Mouse (Mus musculus) embryo, embryonic 10 days (tissue): Measurements from ENCODE around the gene Crip1.
A peak's percentile ranks its signal among the peaks of the same experiment; 100 is the strongest.

Source experiments
- DNase-seq: peaks from one replicate; pipeline ENCODE4 v3.0.0-alpha.2; 2015; ENCODE audit warnings: low spot score

The Crip1 gene

DNA sequence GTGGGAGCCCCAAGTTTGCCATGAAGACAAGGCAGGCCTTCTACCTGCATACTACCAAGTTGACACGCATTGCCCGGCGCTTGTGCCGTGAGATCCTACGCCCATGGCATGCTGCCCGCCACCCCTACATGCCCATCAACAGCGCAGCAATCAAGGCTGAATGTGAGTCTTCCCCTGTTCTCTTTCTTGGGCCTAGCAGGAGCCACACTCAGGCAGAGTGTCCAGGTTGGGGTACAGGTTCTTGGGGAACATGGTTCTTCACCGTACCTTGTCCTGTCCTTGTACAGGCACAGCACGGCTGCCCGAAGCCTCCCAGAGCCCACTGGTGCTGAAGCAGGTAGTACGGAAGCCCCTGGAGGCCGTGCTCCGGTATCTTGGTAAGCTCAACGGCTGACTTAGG is 14.5 kb upstream of the Crip1 start:
- no peak for DNase-seq

GRCm38 (mm10) chr12:113132567-113132966 is 13.5 kb upstream of the Crip1 start:
- DNase-seq: no peak

GRCm38 (mm10) chr12:113133260-113133659 is 12.9 kb upstream of the Crip1 start:
- DNase-seq: no peak

DNA sequence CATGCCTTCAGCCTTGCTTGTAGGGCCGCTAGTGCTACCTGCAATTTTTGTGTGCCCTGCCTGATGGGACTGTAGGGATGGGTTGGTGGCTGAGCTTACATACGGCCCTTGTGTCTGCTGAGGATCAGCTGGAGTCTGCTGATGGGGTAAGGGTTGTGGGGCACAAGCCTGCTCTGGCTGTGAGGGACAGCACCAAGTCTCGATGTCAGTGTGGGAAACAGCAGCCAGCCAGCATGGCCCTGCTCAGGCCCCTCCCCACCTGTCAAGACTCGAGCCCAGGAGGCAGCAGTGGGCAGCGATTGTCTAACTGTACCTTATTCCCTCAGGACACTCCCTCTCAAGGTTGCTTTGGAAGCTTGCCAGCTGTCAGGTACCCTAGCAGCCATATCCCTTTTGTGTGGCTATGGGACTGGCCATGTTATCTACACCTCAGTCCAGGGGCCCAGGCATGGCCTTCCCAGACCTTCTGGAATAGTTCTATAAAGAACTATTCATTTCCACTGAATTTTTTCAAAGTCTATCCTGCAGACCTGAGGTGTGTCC is 12.2 kb upstream of the Crip1 start:
- no peak for DNase-seq

- no peak for DNase-seq
These were observed 11.6 kb upstream of the Crip1 start for GRCm38 (mm10) chr12:113134502-113134901.

DNA sequence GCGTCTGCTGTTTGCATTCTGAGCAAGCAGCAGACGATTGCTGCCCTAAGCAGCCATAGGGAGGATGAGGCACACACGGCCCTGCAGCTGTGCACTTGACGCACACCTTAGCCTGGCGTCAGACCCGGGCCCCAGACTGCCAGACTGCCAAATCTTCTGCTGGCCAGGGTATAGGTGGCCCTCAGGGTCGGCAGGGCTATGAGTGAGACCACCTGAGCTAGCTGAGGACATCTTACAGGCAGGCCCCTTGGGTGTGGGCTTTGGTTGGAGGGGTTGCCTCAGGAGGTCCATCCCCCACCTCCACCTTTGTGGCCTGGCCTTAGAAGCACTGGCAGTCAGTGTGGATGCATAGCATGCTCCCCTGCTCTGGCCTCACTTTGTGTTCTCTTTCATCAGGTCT is 10.7 kb upstream of the Crip1 start:
- no peak for DNase-seq

GRCm38 (mm10) chr12:113136492-113137020 is 9.6 kb upstream of the Crip1 start:
- no peak for DNase-seq

DNA sequence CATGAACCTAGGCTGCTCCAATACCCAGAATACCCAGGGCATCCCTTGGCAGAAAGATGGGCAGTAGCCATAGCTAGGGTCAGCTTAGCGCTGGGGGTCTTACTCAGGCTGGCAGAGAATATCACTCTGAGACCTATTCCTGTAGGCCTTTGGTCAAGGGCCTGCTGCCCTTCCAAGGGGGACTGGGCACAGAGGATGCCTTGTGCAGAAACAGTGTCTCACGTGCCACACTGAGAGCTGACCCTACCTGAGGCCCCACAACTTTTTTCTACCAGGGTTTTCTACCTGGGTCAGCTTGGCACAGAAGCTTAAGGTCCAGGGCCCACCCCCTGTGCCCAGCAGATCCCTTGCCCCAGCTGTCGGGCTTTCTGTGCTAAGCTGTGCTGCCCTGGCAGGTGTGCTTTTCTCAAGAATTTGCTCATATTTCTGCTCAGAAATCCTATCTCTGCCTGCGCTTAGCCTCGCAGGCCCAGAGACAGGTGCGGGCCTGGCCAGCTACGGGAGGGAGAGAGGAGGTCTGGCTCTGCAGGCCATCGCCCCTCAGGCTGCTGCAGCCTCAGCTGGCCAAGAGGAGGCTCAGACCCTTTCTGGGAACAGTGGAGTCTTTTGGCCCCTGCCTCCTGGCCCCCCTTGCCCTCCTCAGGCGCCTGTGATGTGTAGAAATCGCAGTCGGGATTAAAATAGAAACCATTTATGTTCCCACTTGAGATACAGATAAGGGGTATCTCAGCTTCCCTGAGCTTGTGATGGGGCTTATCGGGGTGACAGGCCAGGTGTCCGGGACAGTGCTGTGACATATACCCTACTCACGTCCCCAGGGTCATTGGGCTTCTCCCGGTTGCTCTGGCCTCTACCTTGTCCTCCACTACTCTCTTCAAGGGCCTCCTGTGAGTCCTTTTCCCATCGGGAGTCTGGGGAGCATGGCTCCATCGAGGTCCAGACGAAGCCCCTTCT is 8.6 kb upstream of the Crip1 start:
- DNase-seq: no peak

GRCm38 (mm10) chr12:113138291-113138690 is 7.8 kb upstream of the Crip1 start:
- DNase-seq: no peak

DNA sequence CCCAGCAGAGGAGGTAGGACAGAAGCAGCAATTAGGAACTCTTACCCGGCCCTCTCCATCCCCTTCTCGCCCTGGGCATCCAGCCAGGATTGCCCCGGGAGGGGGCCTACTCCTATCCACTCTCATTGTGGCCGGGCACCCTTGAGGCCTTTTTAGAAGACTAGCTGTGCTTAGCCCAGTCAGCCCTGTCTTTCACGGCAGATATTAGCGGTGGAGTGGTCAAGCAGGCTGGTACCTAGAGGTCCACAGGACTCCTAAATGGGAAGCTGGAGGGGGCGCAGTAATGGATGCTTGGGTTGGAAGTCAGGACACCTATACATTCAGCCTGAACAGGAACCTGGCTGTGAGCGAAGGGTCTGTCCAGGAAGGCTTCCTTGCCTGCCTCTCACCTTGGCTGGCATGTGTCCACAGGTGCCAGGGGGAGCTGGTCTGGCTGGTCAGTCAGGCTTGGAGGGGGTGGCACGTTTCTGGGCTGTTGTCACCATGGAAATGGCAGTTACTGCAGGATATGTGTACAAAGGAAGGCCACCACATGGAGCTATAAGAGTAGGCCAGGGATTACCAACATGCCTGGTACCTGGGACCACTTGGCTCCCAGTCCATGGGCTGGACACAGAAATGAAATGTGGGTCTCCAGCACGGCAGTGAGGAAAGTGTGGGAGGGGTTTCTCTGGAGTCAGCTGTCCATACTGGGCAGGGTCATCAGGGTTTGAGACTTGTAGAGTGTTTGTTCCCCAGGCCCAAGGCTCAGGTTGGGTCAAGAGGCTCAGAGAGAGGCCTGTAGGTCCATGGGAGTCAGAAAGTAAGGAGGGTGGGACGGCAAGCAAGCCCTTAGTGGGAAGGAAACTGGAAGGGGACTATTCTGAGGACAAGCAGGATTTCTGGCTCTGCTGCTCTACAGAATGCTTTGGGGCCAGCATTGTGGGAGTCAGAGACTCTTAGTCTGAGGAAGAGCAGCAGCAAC is 6.9 kb upstream of the Crip1 start:
- DNase-seq: no peak

- DNase-seq: peak; percentile 94
These were observed 6.1 kb upstream of the Crip1 start, which contains the start of gene Crip2 for GRCm38 (mm10) chr12:113139908-113140615. Gene Crip2 (plus strand): TSS chr12:113140236.

GRCm38 (mm10) chr12:113140616-113141411 is 5.3 kb upstream of the Crip1 start:
- DNase-seq: peak; percentile 36

GRCm38 (mm10) chr12:113141531-113141973 is 4.6 kb upstream of the Crip1 start:
- no peak for DNase-seq

- peak; percentile 61 for DNase-seq
These were observed 3.8 kb upstream of the Crip1 start for GRCm38 (mm10) chr12:113142021-113142975.

DNA sequence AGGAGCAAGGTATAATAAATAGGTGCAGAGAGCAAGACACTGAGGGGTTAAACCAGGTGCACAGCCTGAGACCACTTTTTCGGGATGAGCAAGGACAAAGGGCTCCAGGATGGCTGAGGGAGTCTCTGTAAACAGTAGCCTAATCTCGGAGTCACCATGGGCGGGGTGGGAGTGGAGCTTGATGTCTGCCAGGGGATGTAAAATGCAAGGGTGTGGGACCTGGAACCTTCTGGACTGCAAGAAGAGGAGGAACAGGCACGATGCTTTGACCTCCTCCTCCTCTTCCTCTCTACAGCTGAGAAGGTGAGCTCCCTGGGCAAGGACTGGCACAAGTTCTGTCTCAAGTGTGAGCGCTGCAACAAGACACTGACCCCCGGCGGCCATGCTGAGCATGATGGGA is 3.0 kb upstream of the Crip1 start:
- DNase-seq: no peak

DNA sequence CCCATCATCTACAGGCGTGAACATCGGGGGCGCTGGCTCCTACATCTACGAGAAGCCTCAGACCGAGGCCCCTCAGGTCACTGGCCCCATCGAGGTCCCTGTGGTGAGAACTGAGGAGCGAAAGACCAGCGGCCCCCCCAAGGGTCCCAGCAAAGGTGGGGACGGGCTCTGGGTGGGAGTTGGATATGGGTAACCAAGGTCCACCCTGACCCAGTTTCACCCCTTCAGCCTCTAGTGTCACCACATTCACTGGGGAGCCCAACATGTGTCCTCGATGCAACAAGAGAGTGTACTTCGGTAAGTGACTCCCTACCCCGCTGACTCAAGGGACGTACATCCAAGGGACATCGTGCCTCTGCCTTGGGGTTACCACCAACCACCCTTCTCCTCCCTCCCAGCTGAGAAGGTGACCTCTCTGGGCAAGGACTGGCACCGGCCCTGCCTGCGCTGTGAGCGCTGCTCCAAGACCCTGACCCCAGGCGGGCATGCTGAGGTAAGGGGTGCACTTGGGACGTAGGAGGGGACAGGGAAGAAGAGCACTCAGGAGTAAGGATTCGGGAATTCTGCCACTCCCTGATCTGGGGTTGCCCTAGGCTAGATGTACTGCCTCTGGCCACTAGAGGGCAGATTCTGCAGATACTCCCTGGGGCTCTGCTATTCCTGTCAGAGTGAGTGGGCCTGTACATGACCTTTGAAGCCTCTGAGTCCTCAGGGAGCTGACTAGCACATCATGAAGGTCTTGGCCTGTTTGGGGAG is 1.9 kb upstream of the Crip1 start:
- peak; percentile 47 for DNase-seq

DNA sequence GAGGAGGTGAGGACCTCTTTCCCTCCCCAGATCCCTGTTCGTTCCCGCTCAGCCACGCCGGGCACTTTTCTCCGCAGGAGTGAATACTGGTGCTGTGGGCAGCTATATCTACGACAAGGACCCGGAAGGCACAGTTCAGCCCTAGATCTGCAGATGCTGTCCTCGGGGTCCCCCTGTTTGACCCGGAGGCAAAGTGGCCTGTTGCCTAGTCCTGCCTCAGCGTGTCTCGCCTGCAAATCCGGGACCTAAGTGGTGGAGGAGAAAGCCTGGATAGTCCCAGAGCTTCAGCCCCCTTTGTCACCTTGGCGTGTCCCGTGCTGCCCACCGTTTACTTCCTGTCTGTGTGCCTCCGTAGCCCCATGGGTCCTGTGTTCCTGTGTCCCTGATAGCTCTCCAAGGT is 1.2 kb upstream of the Crip1 start:
- no peak for DNase-seq

- no peak for DNase-seq
These were observed 525 bp upstream of the Crip1 start for GRCm38 (mm10) chr12:113145591-113145990.

GRCm38 (mm10) chr12:113147481-113147880 is 1.4 kb downstream of the Crip1 start:
- no peak for DNase-seq
